In the genomic region with DNA sequence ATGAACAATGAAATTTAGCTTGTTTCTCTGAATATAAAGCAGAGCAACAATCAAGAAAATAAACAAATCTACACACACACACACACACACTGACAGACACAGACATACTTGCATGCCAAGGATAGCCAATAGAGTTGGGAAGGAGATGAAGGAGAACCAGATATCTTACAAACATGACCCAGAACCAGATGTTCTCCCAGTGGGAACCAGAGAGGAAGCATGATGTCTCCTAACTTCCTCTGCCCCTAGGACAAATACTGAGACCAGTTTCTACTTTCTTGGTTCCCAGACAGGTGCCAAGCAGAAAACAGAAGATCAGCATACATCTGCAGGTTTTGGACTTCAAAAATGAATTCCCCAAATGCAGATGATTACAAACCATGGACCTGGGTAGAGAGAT, we compare ENCODE assay signal across 36 mouse cellular contexts. TPM values are rescaled to one million over a fixed set of nuclear protein-coding genes. Genes with fewer than 3 reads are reported as not detected.
"Had no signal": no experiment of that assay in that cellular context is flagged by ENCODE, and none has a peak within 500 bp of the region (broad histone marks: within the 10 kb centered on the region; RNA-seq: fewer than 3 reads in every experiment).

No protein-coding gene starts in this region.

- H3K27ac ChIP-seq: heart, embryonic 13.5 days; heart, embryonic 15.5 days; hindbrain, embryonic 13.5 days; hindbrain, embryonic 15.5 days; hindbrain, postnatal 0 days; kidney, embryonic 15.5 days; kidney, postnatal 0 days; limb, embryonic 13.5 days; limb, embryonic 15.5 days; liver, embryonic 12.5 days; liver, embryonic 14.5 days had no signal

- H3K9me3 ChIP-seq: heart, embryonic 13.5 days; heart, embryonic 15.5 days; hindbrain, embryonic 13.5 days; hindbrain, embryonic 15.5 days; kidney, embryonic 15.5 days; limb, embryonic 13.5 days; limb, embryonic 15.5 days; liver, embryonic 12.5 days had no signal

- H3K4me1 ChIP-seq: heart, embryonic 15.5 days; hindbrain, embryonic 13.5 days; hindbrain, embryonic 15.5 days; kidney, embryonic 15.5 days; limb, embryonic 13.5 days; limb, embryonic 15.5 days had no signal

- H3K4me3 ChIP-seq: heart, embryonic 13.5 days; heart, embryonic 15.5 days; hindbrain, embryonic 13.5 days; hindbrain, embryonic 15.5 days; kidney, embryonic 15.5 days; limb, embryonic 13.5 days; limb, embryonic 15.5 days; liver, embryonic 12.5 days had no signal

- H3K36me3 ChIP-seq: heart, embryonic 13.5 days; heart, embryonic 15.5 days; hindbrain, embryonic 13.5 days; hindbrain, embryonic 15.5 days; kidney, embryonic 15.5 days; limb, embryonic 13.5 days; limb, embryonic 15.5 days; liver, embryonic 12.5 days had no signal

- H3K27me3 ChIP-seq: heart, embryonic 13.5 days; heart, embryonic 15.5 days; hindbrain, embryonic 13.5 days; hindbrain, embryonic 15.5 days; kidney, embryonic 15.5 days; limb, embryonic 13.5 days; limb, embryonic 15.5 days; liver, embryonic 12.5 days had no signal

- DNase-seq: forebrain, postnatal 0 days; gastrocnemius, postnatal 25 days; heart, postnatal 14 days; heart, postnatal 36 days; kidney, adult 11 months; kidney, adult 2 months; kidney, adult 9 months; kidney, postnatal 14 days; kidney, postnatal 36 days; layer of hippocampus, adult 9-11 months; layer of hippocampus, postnatal 36 days; left cerebral cortex, postnatal 4 days had no signal

RNA-seq across cellular contexts. Expression of a gene that starts 7.2 kb away (rescaled TPM):
- total RNA-seq: forebrain, postnatal 0 days; heart, adult 18-20 months; heart, postnatal 36 days; hematopoietic stem cell, adult 5-6 weeks; hindbrain, postnatal 0 days; layer of hippocampus, adult 18-20 months; layer of hippocampus, adult 8-10 months; layer of hippocampus, postnatal 14 days; layer of hippocampus, postnatal 36 days; left cerebral cortex, adult 18-20 months; left cerebral cortex, adult 8-10 months; left cerebral cortex, postnatal 10 days; left cerebral cortex, postnatal 25 days; left cerebral cortex, postnatal 4 days; liver, adult 2 months had no signal
- polyA plus RNA-seq: forebrain, postnatal 0 days; heart, embryonic 13.5 days; heart, embryonic 15.5 days; heart, postnatal 0 days; hindbrain, embryonic 11.5 days; hindbrain, embryonic 13.5 days; hindbrain, embryonic 15.5 days; hindbrain, postnatal 0 days; kidney, adult 2 months; kidney, postnatal 0 days; limb, embryonic 11.5 days; limb, embryonic 13.5 days; limb, embryonic 15.5 days; liver, embryonic 12.5 days; liver, embryonic 14.5 days had no signal
